Mouse (Mus musculus) heart, adult 2 months (tissue): ENCODE results near the gene Pml.

Source experiments
- CTCF ChIP-seq: fragments of 200-600 bp; IDR thresholded peaks from 2 replicates; pipeline ENCODE4 v1.8.1; 2022; ENCODE audit warnings: antibody characterized with exemption, mild to moderate bottlenecking, moderate library complexity
- EP300 ChIP-seq: fragments of 200-500 bp; IDR thresholded peaks from 2 replicates; pipeline ENCODE4 v1.6.1; 2011; ENCODE audit warnings: low read depth, low read length, control low read depth; ENCODE audit not compliant: insufficient read depth
- POLR2A ChIP-seq: fragments of 200-500 bp; IDR thresholded peaks from 2 replicates; pipeline ENCODE4 v1.6.1; 2011; ENCODE audit warnings: mild to moderate bottlenecking, low read depth, low read length, control low read depth; ENCODE audit not compliant: insufficient read depth

GRCm38 (mm10) chr9:58232374-58232773, 17.2 kb downstream of the Pml start:
- TF ChIP-seq POLR2A: no peak
- TF ChIP-seq CTCF: no peak
- 0 out of 2 replicates have a peak, but pooled peaks have one; percentile 17 for TF ChIP-seq EP300
